Mouse (Mus musculus) spleen, adult 2 months (tissue): ENCODE measurements around the gene Gm11111. TPM values are rescaled to one million over a fixed set of nuclear protein-coding genes. Genes with fewer than 3 reads are reported as not detected.

Source experiments
- DNase-seq, 2 experiments: peaks; one replicate each; pipeline versions ENCODE4 v3.0.0 to v3.0.0-alpha.2; 2012 to 2021; ENCODE audit warnings: low spot score in 2 of 2, low read depth in 1 of 2
- H3K27ac ChIP-seq: fragments of 200-500 bp; 2 replicates; pipeline ENCODE4 v1.5.1; 2012; ENCODE audit warnings: low read length, inconsistent platforms; ENCODE audit not compliant: insufficient read depth
- H3K27me3 ChIP-seq: fragments of 200-500 bp; 2 replicates; pipeline ENCODE4 v1.6.1; 2012; ENCODE audit warnings: mild to moderate bottlenecking, moderate library complexity, low read length, inconsistent platforms; ENCODE audit not compliant: control insufficient read depth, insufficient read depth
- H3K36me3 ChIP-seq: fragments of 200-500 bp; 2 replicates; pipeline ENCODE4 v1.6.1; 2012; ENCODE audit warnings: mild to moderate bottlenecking, low read length, inconsistent platforms; ENCODE audit not compliant: control insufficient read depth, insufficient read depth
- H3K4me1 ChIP-seq: fragments of 200-500 bp; 2 replicates; pipeline ENCODE4 v1.6.1; 2011; ENCODE audit warnings: inconsistent platforms; ENCODE audit not compliant: control insufficient read depth, insufficient read depth, insufficient read length
- H3K4me3 ChIP-seq: fragments of 200-500 bp; 2 replicates; pipeline ENCODE4 v1.5.1; 2011; ENCODE audit warnings: mild to moderate bottlenecking, inconsistent platforms; ENCODE audit not compliant: insufficient read depth, insufficient read length; ENCODE audit errors: extremely low read depth
- CTCF ChIP-seq: fragments of 200-500 bp; IDR thresholded peaks from 2 replicates; pipeline ENCODE4 v1.5.1; 2011; ENCODE audit warnings: mild to moderate bottlenecking, inconsistent platforms; ENCODE audit not compliant: insufficient read depth, insufficient read length, insufficient replicate concordance; ENCODE audit errors: extremely low read depth
- POLR2A ChIP-seq: fragments of 200-500 bp; IDR thresholded peaks from 2 replicates; pipeline ENCODE4 v1.6.1; 2011; ENCODE audit warnings: low read depth, low read length, inconsistent platforms
- WGBS: fragments of 180-500 bp; shearing (Covaris S2); methylation state at CpG from one replicate; pipeline ENCODE4 v1.1.7; 2018; 5-methylcytosine and 5-hydroxymethylcytosine counted together
- polyA plus RNA-seq: library from polyadenylated mRNA; depleted of rRNA; stranded (reverse); fragments of >200 nt; gene quantifications from 2 replicates; pipeline ENCODE4 v1.2.3, GENCODE M21; 2012; rRNA removed

The Gm11111 gene
- not detected in 2 replicates for polyA plus RNA-seq

- no peak for DNase-seq
- H3K36me3 ChIP-seq: no peaks in the 10 kb centered on the region
- no peak within 1 kb of the TSS for H3K4me3 ChIP-seq
- H3K27me3 ChIP-seq: no peaks in the 10 kb centered on the region
- H3K4me1 ChIP-seq: no peaks in the 10 kb centered on the region
- H3K27ac ChIP-seq: no peak within 1 kb of the TSS
- TF ChIP-seq POLR2A: no peak
- TF ChIP-seq CTCF: no peak
Observed at GRCm38 (mm10) chr5:98552395-98552794, at the start of gene Gm11111. Gene Gm11111, plus strand, starts transcription at chr5:98552695.

GRCm38 (mm10) chr5:98516214-98516613 is 36.3 kb upstream of the Gm11111 start:
- Histone ChIP-seq H3K27ac (no peak overlapping the region), H3K4me1 (no peaks in the 10 kb centered on the region), H3K36me3 (no peaks in the 10 kb centered on the region), H3K27me3 (no peaks in the 10 kb centered on the region), H3K4me3 (no peak overlapping the region)
- TF ChIP-seq POLR2A: no peak
- TF ChIP-seq CTCF: no peak
- no peak for DNase-seq
- 76% methylated on average over 7 of the region's 7 CpGs for WGBS

GRCm38 (mm10) chr5:98520118-98520517 is 32.4 kb upstream of the Gm11111 start:
- TF ChIP-seq CTCF: no peak
- no peak for TF ChIP-seq POLR2A
- WGBS: 70% methylated on average over 2 of the region's 2 CpGs
- H3K4me3 ChIP-seq: no peak overlapping the region

DNA sequence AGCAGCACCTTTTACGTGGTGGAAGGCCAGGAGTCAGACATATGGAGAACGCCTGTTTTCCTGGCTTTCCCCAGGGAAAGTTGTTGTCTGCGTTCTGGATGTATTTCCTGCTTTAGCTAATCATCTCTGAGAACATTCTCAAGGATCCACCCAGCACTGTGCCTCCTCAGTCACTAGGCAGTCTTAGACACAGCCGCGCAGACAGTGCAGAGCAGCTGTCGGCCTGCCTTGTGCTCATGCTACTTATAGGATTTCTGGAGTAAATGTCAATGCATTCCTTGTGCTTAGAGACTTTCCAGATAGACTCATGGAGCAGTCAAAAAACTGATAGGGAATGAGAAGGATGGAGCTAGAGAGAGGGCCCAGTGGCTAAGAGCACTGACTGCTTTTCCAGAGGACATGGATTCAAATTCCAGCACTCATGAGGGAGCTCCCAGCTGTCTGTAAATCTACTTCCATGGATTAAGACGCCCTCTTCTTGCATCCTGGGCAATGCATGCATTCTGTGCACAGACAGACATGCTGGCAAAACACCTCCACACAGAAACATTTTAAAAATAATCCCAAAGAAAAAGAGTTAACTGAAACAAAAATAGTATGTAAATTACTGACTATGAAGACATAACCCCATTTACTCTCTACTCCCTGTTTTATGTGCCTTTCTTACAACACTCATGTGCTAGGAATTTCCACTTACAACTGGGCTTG is 30.1 kb upstream of the Gm11111 start:
- TF ChIP-seq CTCF: no peak
- TF ChIP-seq POLR2A: no peak
- H3K27ac ChIP-seq: no peak overlapping the region
- H3K4me1 ChIP-seq: no peaks in the 10 kb centered on the region
- 92% methylated on average over 7 of the region's 7 CpGs for WGBS
- H3K4me3 ChIP-seq: no peak overlapping the region
- H3K36me3 ChIP-seq: no peaks in the 10 kb centered on the region
- DNase-seq: no peak
- H3K27me3 ChIP-seq: no peaks in the 10 kb centered on the region

More at GRCm38 (mm10) chr5:98520118-98520517, 32.4 kb upstream of the Gm11111 start:
- DNase-seq: no peak
- no peaks in the 10 kb centered on the region for H3K27me3 ChIP-seq
- H3K27ac ChIP-seq: no peak overlapping the region
- no peaks in the 10 kb centered on the region for H3K36me3 ChIP-seq
- no peaks in the 10 kb centered on the region for H3K4me1 ChIP-seq

DNA sequence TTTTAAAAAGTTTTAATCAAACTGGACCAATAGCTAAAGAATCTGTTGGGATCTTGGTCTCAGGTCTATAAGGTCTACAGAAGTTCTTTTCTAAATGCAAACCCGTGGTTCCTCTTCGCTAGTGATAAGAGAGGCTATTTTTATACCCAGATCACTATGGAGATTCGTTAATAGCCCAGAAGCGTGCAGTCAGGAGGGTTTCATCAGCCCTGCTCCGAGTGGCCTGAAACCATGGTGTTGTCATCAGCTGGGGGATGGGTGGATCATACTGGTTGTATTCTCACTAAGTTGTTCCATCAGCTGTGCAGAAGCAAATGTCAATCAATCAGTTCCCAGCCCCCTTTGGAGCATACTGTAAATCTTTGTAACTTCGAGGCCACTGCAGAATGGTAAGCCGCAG is 29.4 kb upstream of the Gm11111 start:
- Histone ChIP-seq H3K4me1 (no peaks in the 10 kb centered on the region), H3K4me3 (no peak overlapping the region), H3K27me3 (no peaks in the 10 kb centered on the region), H3K36me3 (no peaks in the 10 kb centered on the region), H3K27ac (no peak overlapping the region)
- 79% methylated on average over 7 of the region's 7 CpGs for WGBS
- TF ChIP-seq CTCF (no peak), POLR2A (no peak)
- no peak for DNase-seq

DNA sequence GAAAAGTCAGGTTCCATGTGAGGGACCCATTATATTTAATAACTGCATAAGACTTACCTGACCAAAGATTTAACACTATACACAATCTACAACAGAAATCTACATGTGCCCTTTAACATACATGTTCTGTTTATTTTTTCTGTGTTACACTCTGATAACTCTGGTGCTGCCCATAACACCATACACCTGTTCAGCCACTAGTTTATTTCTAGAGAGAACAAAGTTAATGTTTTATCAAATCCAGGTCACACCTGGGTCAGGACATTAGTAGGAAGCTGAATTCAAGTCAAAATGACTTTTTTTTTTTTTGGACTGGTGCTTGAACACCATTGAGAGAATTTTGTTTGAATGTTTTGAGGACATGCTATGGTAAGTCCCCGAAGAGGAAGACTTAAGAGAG is 28.7 kb upstream of the Gm11111 start:
- no peak for DNase-seq
- WGBS: 67% methylated on average over 1 of the region's 1 CpGs
- no peaks in the 10 kb centered on the region for H3K36me3 ChIP-seq
- H3K4me1 ChIP-seq: no peaks in the 10 kb centered on the region
- no peaks in the 10 kb centered on the region for H3K27me3 ChIP-seq
- no peak overlapping the region for H3K27ac ChIP-seq
- TF ChIP-seq POLR2A: no peak
- no peak for TF ChIP-seq CTCF
- no peak overlapping the region for H3K4me3 ChIP-seq

DNA sequence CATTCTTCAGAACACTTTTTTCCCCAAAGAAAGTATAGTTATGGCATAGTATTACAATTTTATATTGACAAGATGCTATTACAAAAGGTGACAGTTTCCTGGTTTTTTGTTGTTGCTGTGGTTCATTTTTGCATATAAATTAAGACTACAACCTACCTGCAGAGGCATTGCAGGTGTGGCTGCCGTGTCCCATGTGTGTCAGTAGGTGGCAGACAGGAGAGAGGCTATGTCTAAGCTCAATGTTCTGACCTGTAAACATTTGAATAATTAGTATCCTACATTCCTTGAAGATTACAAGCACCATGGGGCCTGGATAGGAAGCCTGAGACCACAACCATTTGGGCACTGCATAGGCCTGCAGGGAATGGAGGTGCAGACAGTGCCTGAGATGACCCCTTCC is 11.2 kb upstream of the Gm11111 start:
- 75% methylated on average over 1 of the region's 1 CpGs for WGBS
- no peak for DNase-seq
- Histone ChIP-seq H3K27ac (no peak overlapping the region), H3K4me3 (no peak overlapping the region), H3K4me1 (no peaks in the 10 kb centered on the region), H3K36me3 (no peaks in the 10 kb centered on the region), H3K27me3 (no peaks in the 10 kb centered on the region)
- TF ChIP-seq CTCF: no peak
- TF ChIP-seq POLR2A: no peak
